Mouse (Mus musculus) thymus, adult 2 months (tissue): Measurements from ENCODE around the gene Myo9b.

ENCODE experiments used
- CTCF ChIP-seq: fragments of 200-500 bp; IDR thresholded peaks from 2 replicates; pipeline ENCODE4 v1.5.1; 2012; ENCODE audit warnings: mild to moderate bottlenecking, control low read depth, low read length, moderate library complexity, borderline replicate concordance; ENCODE audit not compliant: control insufficient read depth, poor library complexity, insufficient read depth; ENCODE audit errors: extremely low read depth
- POLR2A ChIP-seq: fragments of 200-500 bp; IDR thresholded peaks from 2 replicates; pipeline ENCODE4 v1.6.1; 2012; ENCODE audit warnings: mild to moderate bottlenecking, low read length, control low read depth, moderate library complexity; ENCODE audit not compliant: control insufficient read depth, poor library complexity, insufficient read depth; ENCODE audit errors: extremely low read depth

- TF ChIP-seq CTCF, result no peak
- no peak for TF ChIP-seq POLR2A
These were observed 24.9 kb downstream of the Myo9b start for GRCm38 (mm10) chr8:71297439-71297838.
